Mouse (Mus musculus) MEL (cell line): Measurements from ENCODE around the gene Slc35e2.

Source experiments
- CTCF ChIP-seq, 3 experiments: IDR thresholded peaks in 2 of 3; conservative IDR thresholded peaks in 1 of 3; 2 replicates each; pipeline ENCODE4 v1.5.1; 2011 to 2012; ENCODE audit warnings: low read length in 3 of 3, low read depth in 2 of 3, mild to moderate bottlenecking in 2 of 3, improper control_type of control experiment in 1 of 3, inconsistent platforms in 1 of 3, mixed read lengths in 1 of 3, moderate library complexity in 1 of 3; ENCODE audit not compliant: control insufficient read depth in 1 of 3, insufficient read depth in 1 of 3, poor library complexity in 1 of 3, severe bottlenecking in 1 of 3
- MAFK ChIP-seq: IDR thresholded peaks from 2 replicates; pipeline ENCODE4 v1.6.1; 2011; ENCODE audit warnings: low read depth, mild to moderate bottlenecking, low read length, improper control_type of control experiment, borderline replicate concordance
- MXI1 ChIP-seq: IDR thresholded peaks from 2 replicates; pipeline ENCODE4 v1.6.1; 2011; ENCODE audit warnings: mild to moderate bottlenecking, low read depth, low read length, improper control_type of control experiment
- POLR2A ChIP-seq, 2 experiments: IDR thresholded peaks; 2 replicates each; pipeline ENCODE4 v1.6.1; 2011 to 2012; ENCODE audit warnings: low read length in 2 of 2, mild to moderate bottlenecking in 2 of 2, control low read depth in 1 of 2, improper control_type of control experiment in 1 of 2, low read depth in 1 of 2, moderate library complexity in 1 of 2; ENCODE audit not compliant: control insufficient read depth in 1 of 2, insufficient read depth in 1 of 2, poor library complexity in 1 of 2
- TBP ChIP-seq: IDR thresholded peaks from 2 replicates; pipeline ENCODE4 v1.8.0; 2011; ENCODE audit warnings: low read depth, low read length, improper control_type of control experiment
- ZC3H11A ChIP-seq: IDR thresholded peaks from 2 replicates; pipeline ENCODE4 v1.6.1; 2012; ENCODE audit warnings: low read depth, mild to moderate bottlenecking, inconsistent platforms, low read length, improper control_type of control experiment
- ZNF384 ChIP-seq: IDR thresholded peaks from 2 replicates; pipeline ENCODE4 v1.6.1; 2012; ENCODE audit warnings: low read depth, mild to moderate bottlenecking, inconsistent platforms, low read length, improper control_type of control experiment

- TF ChIP-seq TBP (no peak), CTCF (IDR thresholded peaks at IDR 0.05 in 2 of 3, conservative IDR thresholded peaks at IDR 0.05 in 1 of 3; ENCODE audit: control insufficient read depth in 1 of 3, insufficient read depth in 1 of 3, low read depth in 2 of 3, low read length in 3 of 3, poor library complexity in 1 of 3, severe bottlenecking in 1 of 3) (no peak), MAFK (no peak), ZC3H11A (no peak), ZNF384 (no peak), MXI1 (no peak), POLR2A (IDR thresholded peaks at IDR 0.05; ENCODE audit: control insufficient read depth in 1 of 2, insufficient read depth in 1 of 2, low read depth in 1 of 2, low read length in 2 of 2, poor library complexity in 1 of 2) (no peak)
Measured at GRCm38 (mm10) chr4:155630267-155630666, 29.1 kb downstream of the Slc35e2 start.
